Mouse (Mus musculus): Measurements from ENCODE around the gene Arhgdia. TPM values are rescaled to one million over a fixed set of nuclear protein-coding genes. Genes with fewer than 3 reads are reported as not detected.
A peak's percentile ranks its signal among the peaks of the same experiment; 100 is the strongest.

Gene Arhgdia
- total and polyA plus RNA-seq, 2 experiments = 14.9 to 188 TPM

- peak overlapping the region; percentile 99 for H3K4me3 ChIP-seq (ENCODE audit: insufficient read depth, low read depth, low read length)
- H3K9ac ChIP-seq (ENCODE audit: low read depth, low read length) = peak overlapping the region; percentile 55
- H3K4me1 ChIP-seq (ENCODE audit: control insufficient read depth, insufficient read depth, low read length) = peaks cover 24% of the 10 kb centered on the region
- peaks cover 41% of the 10 kb centered on the region for H3K36me3 ChIP-seq (ENCODE audit: control insufficient read depth, insufficient read depth, low read length)
- 31% methylated on average over 11 of the region's 11 CpGs for WGBS
- H3K27me3 ChIP-seq (ENCODE audit: control insufficient read depth, insufficient read depth, low read length) = no peaks in the 10 kb centered on the region
- DNase-seq (ENCODE audit: extremely low read depth, low read depth, low spot score) = peak; percentile 45
- H3K79me2 ChIP-seq (ENCODE audit: control insufficient read depth, insufficient read depth, low read length) = peaks cover 21% of the 10 kb centered on the region
- TF ChIP-seq POLR2A (IDR thresholded peaks at IDR 0.05; ENCODE audit: extremely low read depth, insufficient read depth, low read length) (no peak), CTCF (IDR thresholded peaks at IDR 0.05; ENCODE audit: low read depth, low read length) (no peak)
- H3K27ac ChIP-seq (replicated peaks; ENCODE audit: insufficient read depth, low read depth, low read length) = peak overlapping the region; percentile 100
These were observed 34.3 kb upstream of the Arhgdia start for GRCm38 (mm10) chr11:120615606-120616203.

DNA sequence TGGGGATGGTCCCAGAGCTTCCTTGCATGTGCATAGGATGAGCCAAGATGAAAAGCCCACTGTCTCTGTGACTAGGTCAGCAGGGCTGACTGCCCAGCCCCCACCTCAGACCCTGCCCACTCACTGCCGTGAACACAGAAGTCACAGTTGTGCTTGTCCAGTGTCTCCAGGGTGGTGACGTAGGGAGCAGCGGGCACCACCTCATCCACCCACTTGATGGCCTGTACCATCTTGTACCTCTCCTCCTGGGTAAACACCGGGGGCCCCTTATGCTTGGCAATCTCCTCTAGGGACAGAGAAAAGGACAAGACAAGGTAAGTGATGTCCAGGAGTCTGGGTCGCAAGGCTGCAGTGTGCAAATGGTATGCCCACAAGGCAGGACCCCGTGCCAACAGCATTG lies 33.7 kb upstream of the Arhgdia start:
- Histone ChIP-seq H3K27ac (replicated peaks; ENCODE audit: insufficient read depth, low read depth, low read length) (peak overlapping the region; percentile 100), H3K4me3 (ENCODE audit: insufficient read depth, low read depth, low read length) (peak overlapping the region; percentile 99; the same call in 1 of the 2 replicates), H3K9ac (ENCODE audit: low read depth, low read length) (peak overlapping the region; percentile 55), H3K4me1 (ENCODE audit: control insufficient read depth, insufficient read depth, low read length) (peaks cover 24% of the 10 kb centered on the region), H3K27me3 (ENCODE audit: control insufficient read depth, insufficient read depth, low read length) (no peaks in the 10 kb centered on the region), H3K79me2 (ENCODE audit: control insufficient read depth, insufficient read depth, low read length) (peaks cover 21% of the 10 kb centered on the region), H3K36me3 (ENCODE audit: control insufficient read depth, insufficient read depth, low read length) (peaks cover 41% of the 10 kb centered on the region)
- DNase-seq (ENCODE audit: extremely low read depth, low read depth, low spot score) = peak; percentile 22
- TF ChIP-seq CTCF (IDR thresholded peaks at IDR 0.05; ENCODE audit: low read depth, low read length) (no peak), POLR2A (IDR thresholded peaks at IDR 0.05; ENCODE audit: extremely low read depth, insufficient read depth, low read length) (no peak)
- WGBS = 69% methylated on average over 6 of the region's 6 CpGs

DNA sequence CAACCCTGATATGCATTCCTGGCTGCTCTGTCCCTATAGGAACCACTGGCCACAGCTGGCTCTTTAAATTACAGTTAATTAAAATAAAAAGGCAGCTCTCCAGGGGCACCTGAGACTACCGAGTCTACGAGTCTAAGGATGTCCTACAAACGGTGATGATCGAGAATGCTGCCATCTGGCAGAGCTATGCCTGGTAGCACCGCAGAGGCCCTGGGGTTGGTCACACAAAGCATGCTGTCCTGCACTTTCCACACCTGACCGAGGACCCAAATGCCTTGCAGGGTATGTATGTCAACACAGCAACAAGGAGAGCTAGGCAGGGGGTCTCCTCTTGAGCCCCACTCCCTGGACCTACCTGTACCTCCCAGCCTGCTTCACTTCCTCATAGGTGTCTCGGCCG lies 32.6 kb upstream of the Arhgdia start:
- H3K9ac ChIP-seq (ENCODE audit: low read depth, low read length) = peak overlapping the region; percentile 49; the same call in 1 of the 2 replicates
- 67% methylated on average over 8 of the region's 8 CpGs for WGBS
- H3K79me2 ChIP-seq (ENCODE audit: control insufficient read depth, insufficient read depth, low read length) = peaks cover 21% of the 10 kb centered on the region
- peaks cover 26% of the 10 kb centered on the region for H3K4me1 ChIP-seq (ENCODE audit: control insufficient read depth, insufficient read depth, low read length)
- H3K27ac ChIP-seq (replicated peaks; ENCODE audit: insufficient read depth, low read depth, low read length) = peak overlapping the region; percentile 45
- H3K36me3 ChIP-seq (ENCODE audit: control insufficient read depth, insufficient read depth, low read length) = peaks cover 40% of the 10 kb centered on the region
- no peak overlapping the region for H3K4me3 ChIP-seq (ENCODE audit: insufficient read depth, low read depth, low read length)
- no peaks in the 10 kb centered on the region for H3K27me3 ChIP-seq (ENCODE audit: control insufficient read depth, insufficient read depth, low read length)
- TF ChIP-seq CTCF (IDR thresholded peaks at IDR 0.05; ENCODE audit: low read depth, low read length) (no peak), POLR2A (IDR thresholded peaks at IDR 0.05; ENCODE audit: extremely low read depth, insufficient read depth, low read length) (no peak)
- DNase-seq (ENCODE audit: extremely low read depth, low read depth, low spot score) = no peak

GRCm38 (mm10) chr11:120613481-120613972 lies 32.1 kb upstream of the Arhgdia start:
- Histone ChIP-seq H3K27ac (replicated peaks; ENCODE audit: insufficient read depth, low read depth, low read length) (no peak overlapping the region), H3K9ac (ENCODE audit: low read depth, low read length) (peak overlapping the region; percentile 5; the same call in 1 of the 2 replicates), H3K27me3 (ENCODE audit: control insufficient read depth, insufficient read depth, low read length) (no peaks in the 10 kb centered on the region), H3K4me1 (ENCODE audit: control insufficient read depth, insufficient read depth, low read length) (peaks cover 26% of the 10 kb centered on the region), H3K36me3 (ENCODE audit: control insufficient read depth, insufficient read depth, low read length) (peaks cover 37% of the 10 kb centered on the region), H3K4me3 (ENCODE audit: insufficient read depth, low read depth, low read length) (no peak overlapping the region), H3K79me2 (ENCODE audit: control insufficient read depth, insufficient read depth, low read length) (peaks cover 21% of the 10 kb centered on the region)
- WGBS = 62% methylated on average over 10 of the region's 10 CpGs
- TF ChIP-seq POLR2A (IDR thresholded peaks at IDR 0.05; ENCODE audit: extremely low read depth, insufficient read depth, low read length) = no peak
- TF ChIP-seq CTCF (IDR thresholded peaks at IDR 0.05; ENCODE audit: low read depth, low read length) = no peak
- no peak for DNase-seq (ENCODE audit: extremely low read depth, low read depth, low spot score)

GRCm38 (mm10) chr11:120612763-120613162 lies 31.3 kb upstream of the Arhgdia start:
- Histone ChIP-seq H3K9ac (ENCODE audit: low read depth, low read length) (peak overlapping the region; percentile 16; the same call in 1 of the 2 replicates), H3K27me3 (ENCODE audit: control insufficient read depth, insufficient read depth, low read length) (no peaks in the 10 kb centered on the region), H3K79me2 (ENCODE audit: control insufficient read depth, insufficient read depth, low read length) (peaks cover 21% of the 10 kb centered on the region), H3K4me1 (ENCODE audit: control insufficient read depth, insufficient read depth, low read length) (peaks cover 20% of the 10 kb centered on the region), H3K36me3 (ENCODE audit: control insufficient read depth, insufficient read depth, low read length) (peaks cover 37% of the 10 kb centered on the region), H3K27ac (replicated peaks; ENCODE audit: insufficient read depth, low read depth, low read length) (peak overlapping the region; percentile 7), H3K4me3 (ENCODE audit: insufficient read depth, low read depth, low read length) (no peak overlapping the region)
- 32% methylated on average over 6 of the region's 6 CpGs for WGBS
- peak; percentile 33 for DNase-seq (ENCODE audit: extremely low read depth, low read depth, low spot score)
- peak; percentile 91 for TF ChIP-seq CTCF (IDR thresholded peaks at IDR 0.05; ENCODE audit: low read depth, low read length)
- TF ChIP-seq POLR2A (IDR thresholded peaks at IDR 0.05; ENCODE audit: extremely low read depth, insufficient read depth, low read length) = no peak

DNA sequence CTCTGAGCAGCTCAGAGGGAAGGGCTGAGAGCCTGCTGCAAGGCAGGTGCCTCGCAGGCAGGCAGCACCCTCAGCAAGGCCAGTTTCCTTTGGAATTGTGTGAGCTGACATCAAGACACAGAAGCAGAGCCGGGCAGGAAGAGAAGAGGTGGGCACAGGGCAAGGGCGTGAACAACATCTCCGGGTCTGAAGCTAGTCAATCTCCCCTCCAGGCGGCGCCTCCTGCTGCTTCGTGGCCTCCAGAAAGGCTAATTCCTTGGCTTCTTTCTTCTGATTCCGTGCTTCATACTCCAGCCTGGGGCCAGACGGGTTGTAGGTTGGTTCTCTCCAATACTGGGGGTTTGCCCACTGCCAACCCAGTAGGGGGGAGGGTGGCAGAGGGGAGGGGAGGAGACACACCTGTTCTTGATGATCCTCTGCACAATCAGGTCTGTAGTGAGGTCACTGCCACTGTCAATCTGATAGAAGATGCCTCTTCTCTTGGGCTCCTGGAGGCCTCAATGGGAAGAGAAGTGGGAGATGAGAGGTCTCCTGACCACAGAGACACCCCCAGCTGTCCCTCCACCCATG lies 29.1 kb upstream of the Arhgdia start:
- 79% methylated on average over 9 of the region's 9 CpGs for WGBS

More for the DNA sequence above, 29.1 kb upstream of the Arhgdia start:
- no peak for DNase-seq (ENCODE audit: extremely low read depth, low read depth, low spot score)
- TF ChIP-seq CTCF (IDR thresholded peaks at IDR 0.05; ENCODE audit: low read depth, low read length) (no peak), POLR2A (IDR thresholded peaks at IDR 0.05; ENCODE audit: extremely low read depth, insufficient read depth, low read length) (no peak)
- H3K36me3 ChIP-seq (ENCODE audit: control insufficient read depth, insufficient read depth, low read length) = peaks cover 37% of the 10 kb centered on the region
- H3K27me3 ChIP-seq (ENCODE audit: control insufficient read depth, insufficient read depth, low read length) = no peaks in the 10 kb centered on the region
- no peak overlapping the region for H3K4me3 ChIP-seq (ENCODE audit: insufficient read depth, low read depth, low read length)
- peaks cover 5% of the 10 kb centered on the region; the same call in 1 of the 2 replicates for H3K79me2 ChIP-seq (ENCODE audit: control insufficient read depth, insufficient read depth, low read length)
- H3K27ac ChIP-seq (replicated peaks; ENCODE audit: insufficient read depth, low read depth, low read length) = no peak overlapping the region
- H3K9ac ChIP-seq (ENCODE audit: low read depth, low read length) = no peak overlapping the region
- H3K4me1 ChIP-seq (ENCODE audit: control insufficient read depth, insufficient read depth, low read length) = peaks cover 20% of the 10 kb centered on the region
